Mouse (Mus musculus): ENCODE results near the gene Rnft2.

Rnft2 gene

DNA sequence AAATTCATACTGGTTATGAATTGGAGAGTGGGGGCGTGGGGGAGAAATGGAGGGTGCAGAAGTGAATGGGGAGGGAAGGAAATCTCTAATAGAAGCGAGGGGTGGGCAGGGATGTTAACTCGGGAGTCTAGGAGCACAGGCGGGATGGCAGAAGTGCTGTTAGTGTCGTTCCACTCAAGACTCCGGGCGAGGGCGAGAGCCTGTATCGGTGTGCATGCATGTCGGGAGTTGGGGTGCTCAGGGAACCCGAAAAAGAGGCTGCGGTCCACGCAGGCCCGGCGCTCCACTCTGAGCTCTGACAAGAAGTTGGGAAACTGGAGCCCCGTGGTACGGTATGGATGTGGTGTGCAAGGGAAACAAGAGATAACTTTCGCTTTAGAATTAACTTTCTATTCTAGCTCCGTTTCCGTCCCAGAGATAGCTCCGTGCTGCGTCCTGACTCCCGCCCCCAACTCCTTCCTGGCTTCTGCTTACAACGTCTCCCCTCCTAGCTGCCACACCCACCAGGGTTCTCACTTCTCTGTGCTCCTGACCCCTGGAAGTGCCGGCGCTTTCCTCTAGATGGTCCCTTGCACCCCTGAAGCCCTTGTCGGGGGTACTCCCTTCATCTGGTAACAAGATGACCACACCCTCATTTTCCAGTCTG is 72.7 kb downstream of the Rnft2 start:
- no peak for DNase-seq

DNA sequence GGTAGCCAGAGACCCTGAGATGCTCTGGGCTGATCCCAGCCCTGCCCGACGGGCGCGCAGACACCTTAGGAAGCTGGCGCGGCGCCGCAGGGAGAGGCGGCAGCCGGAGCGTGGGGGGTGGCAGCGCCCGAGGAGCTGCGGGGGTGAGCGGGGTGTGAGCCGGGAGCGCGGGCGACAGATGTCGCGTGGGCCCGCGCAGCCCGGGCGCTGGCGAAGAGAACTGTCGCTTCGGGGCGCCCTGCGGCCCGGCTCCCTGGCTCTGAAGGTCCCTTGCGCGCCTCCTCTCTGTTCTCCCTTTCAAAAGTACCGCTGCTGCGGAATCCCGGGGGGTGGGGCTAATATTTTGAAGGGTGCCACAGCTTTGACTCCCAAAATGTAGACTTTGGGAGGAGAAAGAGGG is 73.3 kb downstream of the Rnft2 start:
- DNase-seq = no peak

DNA sequence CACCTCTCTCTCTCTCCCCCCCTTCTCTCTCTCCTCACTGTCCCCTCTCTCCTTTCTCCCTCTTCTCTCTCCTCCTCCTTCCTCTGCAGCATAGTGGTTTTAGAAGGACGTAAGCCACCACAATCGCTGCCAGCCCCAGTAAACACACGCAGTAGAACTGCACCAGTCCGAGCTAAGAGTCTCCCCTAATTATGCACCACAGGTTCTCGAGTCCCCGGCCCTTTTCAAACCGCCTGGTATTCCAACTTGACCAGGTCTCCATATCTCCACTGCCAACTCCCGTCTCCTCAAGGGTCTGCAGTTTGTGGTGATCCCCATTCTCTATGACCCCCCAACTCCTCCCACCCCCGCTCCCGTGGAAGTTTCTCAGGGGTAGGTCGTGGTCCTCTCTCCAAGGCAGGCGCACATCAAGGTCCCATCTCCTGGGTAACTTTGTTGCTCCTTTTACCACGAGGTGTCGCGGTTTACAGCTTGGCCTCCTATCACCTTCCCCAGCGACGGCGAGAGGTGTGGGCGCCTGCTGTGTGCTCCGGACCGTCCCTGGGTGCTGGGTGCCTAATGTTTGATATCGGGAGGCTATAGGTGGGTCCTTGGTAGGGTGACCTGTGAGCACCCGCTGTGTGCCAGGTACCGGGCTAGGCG is 73.9 kb downstream of the Rnft2 start:
- DNase-seq = peak; percentile 51 to 55

DNA sequence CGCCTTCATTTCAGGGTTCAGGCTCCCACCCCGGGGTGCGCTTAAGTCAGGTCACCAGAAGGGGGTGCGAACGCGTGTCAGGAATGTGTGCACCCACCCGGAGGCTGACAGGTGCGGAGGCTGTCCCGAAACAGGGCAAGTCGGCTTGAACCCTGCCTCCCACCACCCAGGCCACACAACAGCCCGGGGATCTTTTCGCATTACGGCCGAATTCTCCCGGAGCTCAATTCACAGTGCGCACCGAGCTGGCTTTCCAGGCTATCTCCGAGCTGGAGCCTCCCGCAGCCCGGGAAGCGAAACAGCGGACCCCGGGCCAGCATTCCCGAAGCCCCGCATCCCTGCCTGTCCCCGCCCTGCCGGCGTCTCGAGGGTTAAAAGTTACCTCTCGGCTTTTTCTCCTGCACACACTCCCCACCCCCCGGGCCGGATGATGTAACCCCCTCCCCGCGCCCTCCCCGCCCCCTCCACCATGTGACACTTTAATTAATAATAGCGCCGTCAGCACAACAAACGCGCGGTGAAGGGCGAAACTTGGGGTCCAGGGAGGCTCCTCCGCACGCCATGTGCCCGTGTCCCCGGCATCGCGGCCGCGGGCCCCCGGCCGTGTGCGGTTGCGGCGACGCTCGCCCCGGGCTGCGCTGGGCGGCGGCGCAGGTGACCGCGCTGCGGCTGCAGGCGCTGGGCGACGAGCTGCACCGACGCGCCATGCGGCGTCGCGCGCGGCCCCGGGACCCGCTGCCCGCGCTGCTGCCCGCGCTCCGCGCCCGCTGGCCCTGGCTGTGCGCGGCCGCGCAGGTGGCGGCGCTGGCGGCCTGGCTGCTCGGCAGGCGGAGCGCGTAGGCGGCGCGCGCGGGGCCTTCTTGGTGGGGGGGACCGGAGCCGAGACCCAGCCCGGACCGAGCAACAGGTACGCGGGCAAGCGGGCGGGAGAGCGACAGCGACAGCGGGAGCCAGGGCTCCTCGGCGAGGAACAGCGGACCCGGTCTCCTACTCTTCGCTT is 75.4 kb downstream of the Rnft2 start:
- DNase-seq = peak; percentile 52 to 64

DNA sequence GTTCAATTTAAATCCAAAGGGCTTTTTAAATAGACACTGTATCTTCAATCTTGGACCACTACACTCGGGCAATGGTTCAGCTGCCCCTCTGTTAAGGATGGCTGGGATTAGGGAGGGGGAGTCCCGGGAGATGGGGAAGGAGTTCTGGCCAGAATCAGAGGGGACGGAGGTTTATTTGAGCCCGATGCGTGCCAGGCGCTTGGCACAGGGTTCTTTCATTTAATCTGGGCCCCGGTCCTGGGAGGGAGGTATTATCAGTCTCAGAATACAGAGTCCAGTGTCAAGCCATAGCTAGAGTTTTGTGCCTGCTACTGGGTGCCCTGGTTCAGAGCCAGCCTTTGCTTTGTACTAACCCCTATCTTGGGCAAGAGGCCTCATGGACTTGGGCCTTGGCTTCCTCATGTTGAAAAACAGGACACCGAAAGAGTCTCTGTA is 77.3 kb downstream of the Rnft2 start:
- peak; percentile 39 to 52 for DNase-seq

DNA sequence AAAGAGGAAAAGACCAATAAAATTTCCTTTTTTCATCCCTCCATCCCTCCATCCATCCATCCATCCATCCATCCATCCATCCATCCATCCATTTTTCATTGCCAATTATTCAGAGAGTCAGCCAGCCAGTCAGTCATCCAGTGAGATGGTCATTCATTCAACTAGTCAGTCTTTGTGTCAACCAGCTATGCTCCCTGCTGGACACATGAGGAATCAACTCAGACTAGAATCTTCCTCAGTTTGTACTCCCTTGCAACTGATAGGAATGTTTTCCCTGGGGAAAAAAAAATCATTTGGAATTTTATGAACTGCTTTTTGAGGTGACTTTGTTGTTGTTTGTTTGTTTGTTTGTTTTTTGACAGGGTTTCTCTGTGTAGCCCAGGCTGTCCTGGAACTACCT is 79.5 kb downstream of the Rnft2 start:
- no peak for DNase-seq

DNA sequence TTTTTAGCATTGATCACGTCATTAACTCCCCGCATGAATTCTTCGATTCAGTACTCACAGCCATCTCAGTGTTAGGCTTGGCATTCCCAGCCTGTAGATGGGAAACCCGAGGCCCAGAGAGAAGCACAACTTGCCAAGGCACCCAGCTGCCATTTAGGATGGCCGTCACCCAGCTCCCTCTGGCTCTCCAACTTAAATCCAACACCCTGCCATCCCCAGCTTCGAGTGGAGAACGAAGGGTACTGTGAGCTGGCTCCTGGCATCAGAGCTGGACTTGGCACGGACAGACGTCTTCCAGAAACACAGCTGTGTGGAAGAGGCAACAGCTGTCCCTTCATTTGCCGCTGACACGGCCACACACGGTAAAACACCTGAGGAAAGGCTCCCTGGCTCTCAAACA is 80.3 kb downstream of the Rnft2 start, which contains the start of gene Hrk:
Hrk (plus strand) TSS at position 68 of the 400 bp plus-strand sequence.
- DNase-seq = peak; percentile 40 to 42

DNA sequence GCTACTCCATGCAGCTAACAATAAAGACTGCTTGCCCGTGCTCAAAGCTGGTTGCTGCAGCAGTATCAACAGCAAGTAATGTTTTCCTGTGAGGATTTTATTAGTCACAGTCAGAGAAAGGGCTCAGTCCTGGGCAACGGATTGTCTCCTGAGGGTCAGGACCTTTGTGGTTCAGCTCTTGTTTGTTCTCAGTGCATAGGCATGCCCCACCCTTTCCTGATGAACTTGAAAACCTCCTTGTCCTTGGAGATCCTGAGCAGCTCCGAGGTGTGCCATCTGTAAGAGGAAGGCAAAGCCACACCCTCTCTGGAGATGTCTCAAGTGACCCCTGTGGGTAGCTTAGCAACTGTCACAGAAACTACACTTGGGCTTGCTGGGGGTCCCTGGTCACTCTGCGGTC is 84.2 kb downstream of the Rnft2 start:
- no peak for DNase-seq

DNA sequence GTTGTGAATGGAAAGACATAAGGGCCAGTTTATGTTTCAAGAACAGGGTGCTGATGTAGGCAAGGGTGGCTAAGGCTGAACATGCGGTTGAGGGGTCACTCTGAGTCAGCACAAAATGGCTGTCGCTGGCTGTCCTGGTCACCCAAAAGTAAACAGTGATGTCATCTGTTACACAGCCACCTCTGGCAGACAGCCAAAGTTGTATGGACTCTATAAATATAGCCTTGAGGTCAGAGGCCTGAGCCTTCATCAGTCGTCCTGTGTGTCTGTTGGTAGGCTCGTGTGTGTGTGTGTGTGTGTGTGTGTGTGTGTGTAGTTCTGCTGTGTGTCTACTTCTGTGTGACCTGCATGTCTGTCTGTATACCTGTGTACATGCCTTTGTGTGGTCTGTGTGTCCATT is 87.9 kb downstream of the Rnft2 start:
- DNase-seq = no peak

DNA sequence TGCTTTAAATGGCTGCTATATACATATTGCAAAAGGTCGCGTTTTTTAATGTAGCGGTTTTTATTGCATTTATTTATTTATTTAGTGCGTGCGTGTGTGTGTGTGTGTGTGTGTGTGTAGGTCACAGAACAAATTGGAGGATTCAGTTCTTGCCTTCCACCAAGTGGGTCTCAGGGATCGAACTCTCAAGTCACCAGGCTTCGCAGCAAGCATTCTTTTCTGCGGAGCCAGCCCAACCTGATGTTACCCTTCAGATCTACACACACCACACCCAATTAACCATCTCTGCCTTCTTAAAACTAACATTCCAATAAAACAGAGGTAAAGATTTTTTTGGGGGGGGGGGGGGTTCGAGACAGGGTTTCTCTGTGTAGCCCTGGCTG is 89.4 kb downstream of the Rnft2 start:
- DNase-seq = no peak

DNA sequence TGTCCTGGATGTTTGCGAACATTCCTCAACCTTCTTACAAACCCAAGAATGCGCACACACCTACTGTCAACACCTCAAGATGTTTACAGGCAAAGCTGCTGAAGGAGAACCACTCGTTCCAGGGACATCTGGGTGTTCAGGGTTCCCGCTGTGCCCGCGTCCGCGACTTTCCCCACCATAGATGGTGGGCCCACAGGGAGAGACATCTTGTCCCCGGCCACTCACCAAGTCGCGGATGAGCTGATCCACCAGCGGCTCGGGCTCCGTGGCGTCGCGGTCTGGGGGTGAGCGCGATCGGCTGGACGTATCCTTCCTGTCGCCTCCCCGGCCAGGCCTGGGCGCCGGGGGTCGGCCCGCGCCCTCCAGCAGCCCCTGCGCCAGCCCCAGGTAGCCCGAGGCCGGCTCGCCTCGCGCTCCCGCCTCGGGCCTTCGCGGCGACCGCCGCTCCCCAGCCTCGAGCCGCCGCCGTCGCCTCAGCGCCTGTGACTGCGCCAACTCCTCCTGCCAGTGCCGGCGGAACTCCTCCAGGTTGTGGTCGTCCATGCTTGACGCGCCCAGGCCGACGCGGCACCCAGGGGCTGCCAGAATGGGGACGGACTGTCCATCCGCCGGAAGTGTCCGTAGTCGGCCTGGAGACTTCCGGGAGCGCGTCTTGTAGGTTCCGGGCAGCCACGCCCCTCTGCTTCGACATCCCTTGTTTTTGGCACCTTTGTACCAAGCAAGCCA is 89.9 kb downstream of the Rnft2 start, which contains the start of gene Fbxw8:
Fbxw8 (minus strand) TSS at position 626 of the 726 bp plus-strand sequence.
- peak; percentile 95 for DNase-seq

DNA sequence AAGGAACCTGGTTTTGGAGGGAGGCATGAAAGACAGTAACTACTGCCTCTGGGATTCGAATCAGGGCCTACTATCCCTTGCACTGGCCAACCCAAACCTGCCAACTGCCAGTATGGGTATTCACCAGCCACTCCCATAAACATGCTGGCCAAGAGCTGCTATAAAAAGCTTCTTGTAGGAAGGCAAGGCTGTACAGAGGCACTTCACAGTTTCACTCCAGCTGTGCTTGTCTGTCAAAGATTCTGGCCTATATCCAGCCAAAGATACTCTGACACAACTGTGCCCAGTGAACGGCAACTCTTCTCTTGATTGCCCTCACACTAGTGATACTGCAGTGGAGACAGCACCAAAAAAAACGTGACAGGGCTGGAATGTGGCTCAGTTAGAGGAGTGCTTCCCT is 95.2 kb downstream of the Rnft2 start:
- no peak for DNase-seq

DNA sequence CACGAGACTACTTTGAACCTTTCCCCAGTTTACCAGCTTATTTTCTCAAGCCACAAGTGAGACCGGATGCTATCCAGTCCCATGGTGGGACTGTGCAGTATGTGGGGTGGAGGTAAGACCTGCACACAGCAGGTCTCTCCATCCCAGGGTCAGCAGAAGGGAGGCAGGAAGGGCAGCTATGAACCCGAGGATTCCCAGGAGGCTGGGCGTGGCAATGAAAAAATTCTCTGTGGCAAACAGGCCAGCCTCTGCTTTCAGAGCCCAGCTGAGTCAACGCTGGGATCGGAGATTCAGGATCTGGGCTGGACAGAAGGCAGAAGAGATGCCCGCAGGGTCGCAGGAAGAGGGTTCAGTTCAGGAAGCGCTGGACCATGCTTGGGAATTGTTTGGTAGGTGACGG is 97.7 kb downstream of the Rnft2 start:
- DNase-seq = no peak

DNA sequence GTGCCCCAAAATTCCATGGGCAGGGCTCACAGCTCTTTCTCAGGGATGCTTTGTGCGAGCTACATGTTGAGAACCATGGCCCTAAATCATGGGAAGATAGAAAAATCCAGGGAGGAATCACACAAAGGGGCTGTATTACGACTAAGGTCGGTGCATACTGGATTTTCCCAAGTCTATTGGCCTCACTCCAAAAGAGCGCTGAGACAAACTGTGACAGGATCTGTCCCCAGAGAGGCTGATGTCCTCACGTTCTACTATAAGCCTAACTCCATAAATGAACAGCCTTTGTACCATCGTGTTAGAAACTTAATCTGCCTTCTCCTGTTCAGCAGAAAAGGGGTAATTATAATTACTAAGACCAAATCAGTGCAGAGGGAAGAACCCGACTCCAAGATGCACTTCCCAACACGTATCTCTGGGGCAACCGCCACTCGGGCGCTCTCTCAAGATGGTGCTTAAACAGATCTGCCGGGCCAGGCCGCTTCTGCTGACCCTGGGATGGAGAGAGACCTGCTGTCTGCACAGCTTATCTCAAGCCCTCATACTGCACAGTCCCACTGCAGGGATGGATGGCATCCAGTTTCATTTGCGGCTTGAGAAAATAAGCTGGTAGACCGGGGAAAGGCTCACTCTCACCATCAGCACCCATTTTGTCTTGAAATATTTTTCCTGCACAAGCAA is 98.8 kb downstream of the Rnft2 start:
- peak; percentile 45 to 56 for DNase-seq

DNA sequence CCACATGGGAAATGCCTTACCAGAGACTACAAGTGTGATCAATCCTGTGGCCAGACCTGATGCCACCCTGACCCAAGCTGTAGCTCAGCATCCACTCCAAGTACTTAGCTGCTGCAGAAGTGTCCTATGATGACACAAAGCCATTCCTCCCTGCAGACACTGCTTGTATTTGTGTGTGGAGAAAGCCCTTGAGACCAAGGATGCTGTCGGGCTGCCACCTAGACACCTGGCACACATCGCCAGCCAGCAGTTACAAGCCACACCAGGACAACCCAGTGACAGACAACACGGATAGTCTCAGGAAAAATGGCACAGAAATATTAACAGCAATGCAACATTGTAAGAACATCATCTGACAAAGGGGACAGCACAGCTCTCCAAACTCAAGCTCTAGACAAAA is 99.5 kb downstream of the Rnft2 start:
- no peak for DNase-seq

DNA sequence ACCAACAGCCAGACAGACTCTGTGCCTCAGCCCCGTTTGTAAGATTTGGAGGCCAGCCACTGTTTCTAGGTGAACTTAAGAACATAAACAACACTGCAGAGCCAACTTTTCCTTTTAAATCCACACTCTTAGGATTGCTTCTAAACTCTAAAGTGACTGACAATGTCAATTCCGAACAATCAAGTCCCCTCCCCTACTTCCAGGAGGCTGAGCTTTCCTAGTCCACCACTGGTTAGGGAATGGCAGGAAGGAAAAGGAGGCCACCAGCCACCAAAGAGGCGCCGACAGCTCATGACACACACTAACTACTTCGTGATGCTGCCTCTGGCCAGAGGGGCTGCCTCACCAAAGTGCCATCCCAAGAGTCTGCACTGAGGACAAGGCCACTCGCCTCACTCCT is 100.1 kb downstream of the Rnft2 start:
- no peak for DNase-seq

DNA sequence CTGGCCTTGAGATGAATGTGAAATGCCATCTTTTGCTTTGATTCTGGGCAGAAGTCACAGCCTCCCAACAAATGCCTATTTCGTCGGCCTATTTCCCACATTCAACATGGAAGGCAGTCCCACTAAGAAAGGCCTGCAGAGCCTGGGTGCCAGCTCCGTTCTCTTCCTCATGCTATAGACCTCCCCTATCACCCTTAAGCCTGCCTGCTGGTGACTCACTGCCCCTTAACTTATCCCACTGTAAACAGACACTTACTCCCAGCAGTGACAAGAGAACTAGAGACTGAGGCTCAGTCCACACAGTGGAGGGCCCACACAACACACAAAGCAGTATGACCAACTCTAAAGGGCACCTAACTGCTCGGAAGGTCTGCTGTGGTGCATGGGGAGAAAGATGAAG is 100.6 kb downstream of the Rnft2 start:
- no peak for DNase-seq

DNA sequence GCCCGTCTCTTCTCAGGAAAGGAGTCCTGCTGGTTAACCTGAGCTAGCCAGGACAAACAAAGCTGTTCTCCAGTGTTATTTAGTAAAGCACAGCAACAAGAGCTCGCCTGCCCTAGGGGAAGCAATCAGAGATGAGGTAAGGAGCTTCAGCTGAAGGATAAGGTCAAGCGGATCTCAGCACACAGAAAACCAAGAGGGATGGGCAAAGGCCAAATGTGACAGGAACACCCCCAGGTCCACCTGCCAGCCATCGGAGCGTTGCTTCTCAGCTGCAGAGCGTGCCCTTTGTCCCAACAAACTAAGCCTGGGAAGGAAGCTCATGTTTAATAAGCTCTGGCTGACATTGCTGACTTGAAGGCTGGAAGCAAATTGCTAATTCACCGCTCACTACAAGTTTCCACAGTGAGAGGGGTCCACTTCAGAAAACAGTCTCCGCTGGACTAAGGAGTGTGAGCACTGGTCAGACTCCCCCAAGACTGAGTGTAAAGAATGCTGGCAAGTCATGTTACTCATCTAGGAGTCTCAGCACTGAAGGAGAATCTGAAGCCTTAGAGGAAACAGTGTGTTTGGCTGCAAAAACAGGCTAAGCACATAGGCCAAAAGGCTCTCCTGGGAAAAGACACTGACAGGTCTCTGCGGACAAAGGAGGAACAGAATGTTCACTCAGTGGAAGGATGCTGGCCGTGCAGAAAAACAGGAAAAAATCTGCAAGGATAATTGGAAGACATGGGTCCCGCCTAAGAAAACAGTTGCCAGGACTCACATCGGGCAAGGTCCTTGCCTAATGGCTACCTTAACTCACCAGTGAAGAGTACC is 101.5 kb downstream of the Rnft2 start:
- DNase-seq = no peak

DNA sequence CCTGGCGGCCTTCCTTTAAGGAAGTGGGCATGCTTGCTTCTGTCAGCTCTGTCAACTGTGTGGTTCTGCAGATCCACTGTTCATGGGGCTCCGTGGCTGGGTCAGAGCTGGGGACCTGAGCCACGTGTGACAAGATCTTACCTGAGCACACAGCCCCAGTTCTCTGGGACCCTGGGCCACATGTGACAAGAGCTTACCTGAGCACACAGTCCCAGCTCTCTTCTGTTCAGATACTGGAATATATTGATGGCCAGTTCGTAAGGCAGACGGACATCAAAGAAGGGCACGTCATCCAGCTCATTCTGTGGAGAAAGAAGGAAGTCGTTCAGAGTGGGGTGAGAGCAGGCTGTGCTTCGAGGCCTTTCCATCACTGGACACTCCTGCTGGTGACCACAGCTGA is 102.4 kb downstream of the Rnft2 start:
- no peak for DNase-seq

All from cerebellum, postnatal 14 days (tissue).